Mouse (Mus musculus) cortical plate, adult 2 months (tissue): ENCODE results near the gene Immp2l.

ENCODE experiments used
- CTCF ChIP-seq: fragments of 200-500 bp; IDR thresholded peaks from 2 replicates; pipeline ENCODE4 v1.5.1; 2011; ENCODE audit warnings: mild to moderate bottlenecking, control low read depth, low read length; ENCODE audit not compliant: insufficient read depth; ENCODE audit errors: extremely low read depth
- POLR2A ChIP-seq: fragments of 200-500 bp; IDR thresholded peaks from 2 replicates; pipeline ENCODE4 v1.6.1; 2011; ENCODE audit warnings: mild to moderate bottlenecking, low read length, control low read depth; ENCODE audit not compliant: insufficient read depth; ENCODE audit errors: extremely low read depth

DNA sequence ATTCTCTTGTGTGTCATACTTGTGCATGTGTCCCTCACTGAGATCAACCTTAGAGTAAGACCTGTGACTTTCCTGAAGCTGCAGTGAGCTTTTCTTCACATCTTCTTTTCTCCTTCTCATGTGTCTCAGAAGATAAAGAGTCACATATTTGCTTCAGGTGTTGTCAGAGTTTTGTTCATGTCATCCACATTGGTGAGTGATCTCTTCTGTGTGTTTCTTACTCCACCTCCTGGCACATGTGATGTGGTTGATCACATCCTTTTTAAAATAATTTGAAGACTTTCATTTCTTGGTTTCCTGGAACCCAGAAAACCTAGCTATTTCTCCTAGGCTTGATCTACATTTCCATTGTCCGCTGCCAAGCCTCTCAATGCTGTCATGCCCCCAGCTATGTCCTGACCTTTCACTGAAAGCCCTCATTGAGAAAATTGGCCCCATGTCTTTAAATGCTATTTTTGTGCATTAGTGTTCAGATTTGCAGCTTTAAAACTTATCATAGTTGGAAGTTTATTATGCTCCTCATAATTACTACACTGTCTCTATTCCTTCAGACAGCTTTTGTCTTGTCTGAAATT is 704.0 kb downstream of the Immp2l start:
- TF ChIP-seq CTCF (no peak), POLR2A (no peak)
